Mouse (Mus musculus) liver, adult 10 weeks (tissue): ENCODE data around the gene Gm10256. TPM values are rescaled to one million over a fixed set of nuclear protein-coding genes. Genes with fewer than 3 reads are reported as not detected.

Source experiments
- polyA plus RNA-seq: library from polyadenylated mRNA; stranded (reverse); fragments of 350-450 nt; fragmentation: Illumina TruSeq; extraction: RNeasy Lipid Tissue Mini Kit (QIAGEN cat#74804); gene quantifications from one replicate; pipeline ENCODE4 v1.2.3, GENCODE M21; 2014; ENCODE audit warnings: low read depth, low replicate concordance

Gene Gm10256
- not detected for polyA plus RNA-seq

GRCm38 (mm10) chrY:2830380-2830779 lies at the start of gene Gm10256, which contains the start of gene Rbmy:
Gene Gm10256, plus strand, starts transcription at chrY:2830699.
Gene Rbmy, plus strand, starts transcription at chrY:2830680.

DNA sequence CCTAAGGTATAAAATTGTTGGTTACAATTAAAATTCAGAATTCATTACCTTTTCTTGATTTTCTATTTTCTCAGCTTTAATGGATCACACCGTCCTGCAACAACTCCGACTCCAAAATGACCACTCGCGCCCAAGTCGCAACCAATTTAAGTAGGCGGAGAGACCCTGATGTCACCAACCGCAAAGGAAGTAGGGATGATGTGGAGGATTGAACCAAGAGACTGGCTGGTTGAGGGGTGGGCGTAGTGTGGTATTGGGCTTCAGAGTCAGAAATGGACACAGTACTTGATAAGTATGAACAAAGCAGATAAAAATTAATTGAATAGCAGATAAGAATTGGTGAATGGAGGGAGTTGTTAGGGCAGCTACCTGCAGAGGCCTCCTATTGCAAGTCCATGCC lies 34.4 kb upstream of the Gm10256 start, which contains the start of gene Gm4064:
TSS of gene Gm4064 (minus strand) at position 101 of the 400 bp plus-strand sequence.

DNA sequence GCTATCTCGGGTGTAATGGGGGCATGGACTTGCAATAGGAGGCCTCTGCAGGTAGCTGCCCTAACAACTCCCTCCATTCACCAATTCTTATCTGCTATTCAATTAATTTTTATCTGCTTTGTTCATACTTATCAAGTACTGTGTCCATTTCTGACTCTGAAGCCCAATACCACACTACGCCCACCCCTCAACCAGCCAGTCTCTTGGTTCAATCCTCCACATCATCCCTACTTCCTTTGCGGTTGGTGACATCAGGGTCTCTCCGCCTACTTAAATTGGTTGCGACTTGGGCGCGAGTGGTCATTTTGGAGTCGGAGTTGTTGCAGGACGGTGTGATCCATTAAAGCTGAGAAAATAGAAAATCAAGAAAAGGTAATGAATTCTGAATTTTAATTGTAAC lies 70.2 kb downstream of the Gm10256 start, which contains the start of gene Gm10352:
TSS of gene Gm10352 (plus strand) at position 301 of the 400 bp plus-strand sequence.

Other genes with a start within 250 kb of the Gm10256 start
- not detected for gene H2al2c, start 231.6 kb upstream of the Gm10256 start, polyA plus RNA-seq
- not detected for gene Sry, start 167.0 kb upstream of the Gm10256 start, polyA plus RNA-seq
- gene H2al2b, start 110.0 kb upstream of the Gm10256 start, polyA plus RNA-seq: not detected
- not detected for gene Gm4064, start 34.5 kb upstream of the Gm10256 start, polyA plus RNA-seq
- gene Rbmy, start within 50 bp of the Gm10256 start, polyA plus RNA-seq: not detected
- gene Gm10352, start 70.3 kb downstream of the Gm10256 start, polyA plus RNA-seq: not detected
- gene Gm29289, start 101.9 kb downstream of the Gm10256 start, polyA plus RNA-seq: not detected